Mouse (Mus musculus) G1E (cell line): ENCODE data around the gene Cntn4. TPM values are rescaled to one million over a fixed set of nuclear protein-coding genes. Genes with fewer than 3 reads are reported as not detected.

Source experiments
- ATAC-seq: 2 replicates; pipeline ENCODE4 v1.8.0; 2016; ENCODE audit warnings: mild to moderate bottlenecking; ENCODE audit not compliant: insufficient number of reproducible peaks, poor library complexity, low FRiP score, severe bottlenecking; ENCODE audit errors: extremely low read depth
- DNase-seq: peaks from one replicate; pipeline ENCODE4 v3.0.0; 2012; ENCODE audit warnings: low spot score
- H3K27me3 ChIP-seq: 2 replicates; pipeline ENCODE4 v1.6.1; 2012; ENCODE audit warnings: mild to moderate bottlenecking, low read length, inconsistent platforms; ENCODE audit not compliant: insufficient read depth
- H3K36me3 ChIP-seq: replicated peaks from 2 replicates; pipeline ENCODE3; 2012; ENCODE audit warnings: mild to moderate bottlenecking, inconsistent platforms
- H3K4me1 ChIP-seq: 2 replicates; pipeline ENCODE4 v1.6.1; 2012; ENCODE audit warnings: low read depth, low read length, inconsistent platforms, mixed read lengths; ENCODE audit not compliant: insufficient read depth
- H3K4me3 ChIP-seq: 2 replicates; pipeline ENCODE4 v1.5.1; 2012; ENCODE audit warnings: low read depth, mild to moderate bottlenecking, inconsistent platforms, low read length, moderate library complexity, mixed read lengths
- H3K9me3 ChIP-seq: replicated peaks from 2 replicates; pipeline ENCODE4 v1.6.1; 2012; ENCODE audit warnings: inconsistent platforms
- CTCF ChIP-seq: IDR thresholded peaks from 2 replicates; pipeline ENCODE4 v1.5.1; 2012; ENCODE audit warnings: low read depth, low read length, inconsistent platforms, mixed read lengths
- GATA1 ChIP-seq: IDR thresholded peaks from 2 replicates; pipeline ENCODE4 v1.6.1; 2012; ENCODE audit warnings: borderline replicate concordance, low read length, inconsistent platforms, mixed read lengths
- GATA2 ChIP-seq: IDR thresholded peaks from 2 replicates; pipeline ENCODE4 v1.6.1; 2012; ENCODE audit warnings: low read depth, low read length, inconsistent platforms, borderline replicate concordance
- POLR2AphosphoS5 ChIP-seq: IDR thresholded peaks from 2 replicates; pipeline ENCODE4 v1.6.1; 2012; ENCODE audit warnings: low read depth, low read length, inconsistent platforms; ENCODE audit not compliant: insufficient replicate concordance
- TAL1 ChIP-seq: conservative IDR thresholded peaks from 2 replicates; pipeline ENCODE4 v1.6.1; 2012; ENCODE audit warnings: low read depth, low read length, inconsistent platforms, mixed read lengths
- polyA plus RNA-seq: library from polyadenylated mRNA; stranded (reverse); fragments of >175 nt; gene quantifications from 2 replicates; pipeline ENCODE4 v1.2.3, GENCODE M21; 2012
- total RNA-seq, 2 experiments: library from RNA; stranded (forward) in 1 of 2; stranded (reverse) in 1 of 2; fragments of 200-1000 nt in 1 of 2; fragments of >200 nt in 1 of 2; fragmentation: Nextera tagmentation in 1 of 2; gene quantifications; 2 replicates each; pipeline ENCODE4 v1.2.3; 2014 to 2017

Gene Cntn4
- total and polyA plus RNA-seq, 3 experiments: 0.38 TPM; not detected in 2

DNA sequence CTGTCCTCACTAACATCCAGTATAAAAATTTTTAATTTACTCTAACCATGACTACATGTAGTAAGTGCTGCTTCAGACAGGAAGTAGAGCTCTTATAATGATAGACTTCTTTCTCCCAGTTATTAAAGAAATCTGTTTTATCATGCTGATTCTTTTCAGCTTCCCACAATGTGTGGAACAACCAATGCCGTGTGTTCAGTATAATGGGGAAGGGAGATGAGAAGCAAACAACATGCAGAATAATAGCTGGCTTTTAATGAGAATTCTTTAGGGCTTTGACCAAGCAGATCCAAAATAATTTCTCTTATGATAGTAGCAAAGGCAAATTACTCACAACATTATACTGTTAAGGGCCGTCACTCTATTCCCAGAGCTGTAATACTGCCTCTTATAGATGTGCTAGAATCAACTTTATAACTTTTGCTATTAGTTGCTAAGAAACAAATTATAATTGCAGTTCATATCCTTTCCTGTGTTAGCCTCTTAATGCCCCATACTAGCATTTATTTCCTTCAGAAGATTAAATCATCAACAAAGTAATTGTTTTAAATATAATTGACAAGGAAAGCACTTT is 710.5 kb downstream of the Cntn4 start:
- H3K9me3 ChIP-seq: no peaks in the 10 kb centered on the region
- H3K4me3 ChIP-seq: no peak overlapping the region
- DNase-seq: no peak
- no peak for ATAC-seq
- no peak for TF ChIP-seq GATA1
- no peak for TF ChIP-seq TAL1
- no peak for TF ChIP-seq GATA2
- no peak for TF ChIP-seq POLR2AphosphoS5
- no peak for TF ChIP-seq CTCF
- no peaks in the 10 kb centered on the region for H3K36me3 ChIP-seq
- H3K4me1 ChIP-seq: no peaks in the 10 kb centered on the region
- no peaks in the 10 kb centered on the region for H3K27me3 ChIP-seq

DNA sequence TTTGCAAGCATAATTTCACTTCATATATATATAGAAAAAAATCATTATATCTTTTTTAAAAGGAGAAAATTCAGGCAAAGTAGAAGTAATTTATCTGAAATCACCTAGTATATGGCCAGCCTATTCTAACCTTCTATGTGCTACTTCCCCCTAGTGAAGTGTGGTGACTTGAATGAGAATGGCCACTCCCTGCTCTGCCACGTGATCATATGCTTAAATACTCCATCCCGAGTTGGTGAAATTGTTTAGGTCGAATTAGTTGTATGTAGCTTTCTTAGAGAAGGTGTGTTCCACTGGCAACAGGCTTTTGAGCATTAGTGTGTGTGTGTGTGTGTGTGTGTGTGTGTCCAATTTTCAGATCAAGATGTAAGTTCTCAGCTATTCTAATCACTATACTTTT is 730.6 kb downstream of the Cntn4 start:
- H3K4me1 ChIP-seq: no peaks in the 10 kb centered on the region
- H3K27me3 ChIP-seq: no peaks in the 10 kb centered on the region
- no peak for DNase-seq
- no peak overlapping the region for H3K4me3 ChIP-seq
- no peak for ATAC-seq
- TF ChIP-seq GATA2: no peak
- no peak for TF ChIP-seq GATA1
- no peak for TF ChIP-seq CTCF
- TF ChIP-seq TAL1: no peak
- TF ChIP-seq POLR2AphosphoS5: no peak
- no peaks in the 10 kb centered on the region for H3K36me3 ChIP-seq
- no peaks in the 10 kb centered on the region for H3K9me3 ChIP-seq

DNA sequence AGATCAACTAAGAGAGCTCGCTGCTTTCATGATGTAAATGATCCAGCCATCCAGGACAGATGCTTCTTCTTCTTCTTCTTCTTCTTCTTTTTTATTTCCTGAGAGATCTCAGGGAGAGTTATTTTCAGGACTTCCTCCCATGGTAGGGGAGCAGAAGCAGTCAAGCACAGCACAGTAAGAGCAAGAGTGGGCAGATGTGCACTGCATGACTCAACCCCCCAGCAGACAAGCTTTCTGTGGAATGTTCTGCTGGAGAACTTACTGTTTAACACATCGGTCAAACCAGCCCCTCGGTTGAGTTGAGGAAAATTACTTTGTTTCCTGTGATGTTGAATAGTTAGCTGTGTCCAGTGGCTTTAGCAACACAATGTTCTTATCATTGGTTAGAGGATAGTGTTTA is 731.2 kb downstream of the Cntn4 start:
- H3K4me1 ChIP-seq: no peaks in the 10 kb centered on the region

DNA sequence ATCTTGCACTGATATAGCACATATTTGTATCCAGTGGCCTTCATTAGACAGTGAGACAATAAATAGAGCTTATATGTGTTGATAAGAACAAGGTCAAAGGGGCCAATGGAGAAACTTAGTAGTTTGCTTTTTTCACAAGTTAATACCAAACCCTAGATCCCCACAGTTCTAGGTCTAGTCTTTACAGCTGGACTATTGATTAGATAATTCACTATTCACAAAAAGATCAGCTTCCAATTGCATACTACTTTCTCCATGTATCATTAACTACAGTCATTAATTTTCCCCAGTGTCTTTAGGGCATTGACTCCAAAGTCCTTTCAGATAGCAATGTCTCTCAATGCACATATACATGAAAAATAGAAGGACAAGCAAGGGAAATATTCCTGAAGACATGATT is 745.5 kb downstream of the Cntn4 start:
- ATAC-seq: no peak
- 0 out of 2 replicates have a peak, but pooled peaks cover 2% of the 10 kb centered on the region for H3K9me3 ChIP-seq
- TF ChIP-seq POLR2AphosphoS5: no peak
- DNase-seq: no peak
- H3K27me3 ChIP-seq: no peaks in the 10 kb centered on the region
- no peak overlapping the region for H3K4me3 ChIP-seq
- H3K4me1 ChIP-seq: no peaks in the 10 kb centered on the region
- H3K36me3 ChIP-seq: no peaks in the 10 kb centered on the region

More for the DNA sequence above, 731.2 kb downstream of the Cntn4 start:
- Histone ChIP-seq H3K4me3 (no peak overlapping the region), H3K36me3 (no peaks in the 10 kb centered on the region), H3K9me3 (no peaks in the 10 kb centered on the region), H3K27me3 (no peaks in the 10 kb centered on the region)
- peak; percentile 40; the same call in 1 of the 2 replicates for ATAC-seq
- TF ChIP-seq CTCF (no peak), GATA1 (no peak), POLR2AphosphoS5 (no peak), GATA2 (no peak), TAL1 (no peak)
- DNase-seq: no peak

DNA sequence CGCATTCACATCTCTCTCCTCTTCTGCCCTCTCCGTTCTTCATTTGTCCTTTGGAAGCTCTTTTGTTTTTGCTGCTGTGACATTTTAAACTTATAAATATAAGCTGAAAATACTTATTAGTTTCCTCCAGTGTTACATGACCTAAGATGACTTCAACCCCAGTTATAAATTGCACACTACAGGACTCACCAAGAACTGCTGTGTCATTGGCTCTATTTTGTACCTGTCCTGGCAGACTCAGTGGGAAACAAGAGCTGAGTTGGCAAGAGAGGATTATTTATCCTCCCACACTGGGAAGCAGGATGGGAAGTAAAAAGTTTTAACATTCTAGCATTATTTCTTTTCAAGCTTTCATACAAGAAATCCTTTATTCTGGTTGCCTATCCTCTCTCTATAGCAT is 746.0 kb downstream of the Cntn4 start:
- no peak for TF ChIP-seq GATA1
- no peak for TF ChIP-seq GATA2
- TF ChIP-seq TAL1: no peak
- no peak for TF ChIP-seq CTCF
- no peak for TF ChIP-seq POLR2AphosphoS5
- H3K27me3 ChIP-seq: no peaks in the 10 kb centered on the region
- ATAC-seq (no peak), DNase-seq (no peak)
- 0 out of 2 replicates have a peak, but pooled peaks cover 2% of the 10 kb centered on the region for H3K9me3 ChIP-seq
- H3K36me3 ChIP-seq: no peaks in the 10 kb centered on the region
- H3K4me3 ChIP-seq: no peak overlapping the region
- no peaks in the 10 kb centered on the region for H3K4me1 ChIP-seq

DNA sequence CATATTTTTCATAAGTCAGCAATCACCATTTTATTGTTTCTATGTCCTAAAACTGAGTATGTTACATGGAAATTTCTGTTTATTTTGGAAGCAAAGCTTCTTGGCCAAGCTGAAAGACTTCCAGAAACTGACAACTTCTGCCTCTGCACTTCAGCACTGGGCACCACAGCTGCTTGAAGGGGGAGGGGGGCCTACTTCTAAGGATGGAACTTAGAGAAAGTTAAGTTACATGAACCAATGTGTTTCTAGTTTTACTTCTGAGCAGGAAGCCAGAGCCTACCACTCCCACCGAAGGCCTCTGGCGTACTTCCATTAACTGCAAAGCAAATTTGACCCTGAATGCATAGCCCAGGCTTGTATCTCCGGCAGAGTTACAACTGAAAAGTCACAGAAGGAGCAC is 749.2 kb downstream of the Cntn4 start:
- TF ChIP-seq TAL1 (no peak), GATA2 (no peak), GATA1 (no peak), POLR2AphosphoS5 (no peak), CTCF (no peak)
- H3K4me3 ChIP-seq: no peak overlapping the region
- DNase-seq (no peak), ATAC-seq (no peak)
- H3K36me3 ChIP-seq: no peaks in the 10 kb centered on the region
- no peaks in the 10 kb centered on the region for H3K9me3 ChIP-seq
- H3K27me3 ChIP-seq: no peaks in the 10 kb centered on the region
- no peaks in the 10 kb centered on the region for H3K4me1 ChIP-seq

DNA sequence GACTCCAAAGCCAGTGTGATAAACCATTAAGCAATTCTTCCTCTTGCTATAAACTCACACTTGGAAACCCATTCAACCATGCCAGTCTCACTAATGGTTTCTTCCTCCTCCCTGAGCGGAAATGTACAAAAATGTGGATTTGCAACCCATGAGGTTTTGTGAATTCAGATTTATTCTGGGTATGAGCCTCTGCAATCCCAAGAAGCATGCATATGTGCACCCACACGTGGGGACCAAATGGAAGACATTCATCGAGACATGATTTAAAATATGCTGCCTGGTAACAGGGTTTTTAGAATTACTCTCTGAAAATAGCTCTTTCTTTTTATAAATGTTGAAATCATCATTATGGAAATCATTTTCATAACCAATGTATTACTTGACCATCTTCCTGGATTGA is 754.0 kb downstream of the Cntn4 start:
- no peak for ATAC-seq
- TF ChIP-seq POLR2AphosphoS5: no peak
- TF ChIP-seq TAL1: no peak
- no peak for TF ChIP-seq GATA1
- TF ChIP-seq CTCF: no peak
- no peak for TF ChIP-seq GATA2
- no peaks in the 10 kb centered on the region for H3K27me3 ChIP-seq
- no peaks in the 10 kb centered on the region for H3K36me3 ChIP-seq
- DNase-seq: no peak
- no peaks in the 10 kb centered on the region for H3K9me3 ChIP-seq
- no peak overlapping the region for H3K4me3 ChIP-seq
- H3K4me1 ChIP-seq: no peaks in the 10 kb centered on the region
